Mouse (Mus musculus) gastrocnemius, postnatal 36 days (tissue): ENCODE measurements around the gene Fan1. TPM values are rescaled to one million over a fixed set of nuclear protein-coding genes. Genes with fewer than 3 reads are reported as not detected.
A peak's percentile ranks its signal among the peaks of the same experiment; 100 is the strongest.

ENCODE experiments used
- DNase-seq, 2 experiments: peaks; one replicate each; pipeline ENCODE4 v3.0.0; 2022
- intact Hi-C: fragments of 180-260 bp; cut with DNase I; formaldehyde crosslinking; loops from one replicate; pipeline ENCODE4 v1.15.1; 2025
- total RNA-seq, 2 experiments: library from RNA; stranded (reverse); gene quantifications; 2 replicates each; pipeline ENCODE4 v1.2.3; 2021

Fan1 gene
- total RNA-seq, 2 experiments from 2014 or later, result 5.2 to 6.7 TPM

DNA sequence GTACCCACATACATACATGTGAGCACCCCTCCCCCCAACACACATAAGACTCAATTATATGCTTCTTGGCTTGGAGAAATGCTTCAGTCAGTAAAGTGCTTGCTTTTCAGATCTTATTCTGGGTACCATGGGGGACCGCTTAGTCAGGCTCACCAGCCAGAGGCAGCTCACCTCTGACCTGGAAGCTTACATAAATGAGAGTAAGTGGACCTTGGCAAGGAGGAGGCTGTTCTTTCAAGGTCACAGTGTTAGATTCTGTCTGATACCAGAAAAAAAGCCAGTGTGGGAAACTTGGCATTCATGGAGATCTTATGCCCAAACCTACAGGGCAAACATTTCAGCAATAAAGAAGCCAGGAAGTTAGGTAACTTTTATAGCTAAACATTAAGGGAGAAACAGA is 26.1 kb downstream of the Fan1 start:
- no peak for DNase-seq
- intact Hi-C loops, result no loop called here

DNA sequence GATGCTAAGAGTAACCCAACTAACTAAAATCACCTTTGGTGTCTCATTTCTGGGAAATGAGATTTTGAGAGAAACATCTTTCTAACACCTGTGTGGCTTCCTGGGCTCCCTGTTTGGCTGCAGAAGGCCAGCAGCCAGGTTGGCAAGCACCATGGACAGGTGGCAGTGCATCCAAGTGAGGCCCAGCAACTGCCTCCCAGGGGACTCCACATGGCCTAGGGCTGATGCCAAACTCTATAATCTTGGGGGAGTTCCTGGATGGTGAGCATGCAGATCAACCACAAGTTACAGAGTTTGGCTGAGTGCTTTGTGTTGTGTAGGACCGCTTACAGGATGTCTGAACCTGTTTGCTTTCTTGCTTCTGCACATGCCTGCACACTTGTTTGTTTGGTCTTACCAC is 41.2 kb downstream of the Fan1 start:
- no peak for DNase-seq
- intact Hi-C loops, result no loop called here

DNA sequence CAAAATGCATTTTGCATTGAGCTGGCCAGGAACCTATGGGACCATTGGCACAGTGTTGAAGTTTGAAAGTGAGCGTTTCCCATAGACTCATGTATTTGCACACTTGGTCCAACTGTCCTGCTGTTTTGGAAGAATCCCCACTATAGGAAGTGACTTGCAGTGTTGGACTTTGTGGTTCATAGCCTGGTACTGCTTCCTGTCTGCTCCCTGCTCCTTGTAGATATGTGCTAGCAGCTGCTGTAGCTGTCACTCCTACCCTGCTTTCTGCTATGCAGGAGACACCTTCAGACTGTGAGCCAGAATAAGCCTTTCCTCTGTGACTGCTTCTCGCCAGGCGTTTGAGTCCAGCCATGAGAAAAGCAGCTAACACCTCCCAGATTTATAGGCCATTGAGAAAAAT is 42.6 kb downstream of the Fan1 start:
- intact Hi-C loops, result no loop called here
- DNase-seq, result no peak

DNA sequence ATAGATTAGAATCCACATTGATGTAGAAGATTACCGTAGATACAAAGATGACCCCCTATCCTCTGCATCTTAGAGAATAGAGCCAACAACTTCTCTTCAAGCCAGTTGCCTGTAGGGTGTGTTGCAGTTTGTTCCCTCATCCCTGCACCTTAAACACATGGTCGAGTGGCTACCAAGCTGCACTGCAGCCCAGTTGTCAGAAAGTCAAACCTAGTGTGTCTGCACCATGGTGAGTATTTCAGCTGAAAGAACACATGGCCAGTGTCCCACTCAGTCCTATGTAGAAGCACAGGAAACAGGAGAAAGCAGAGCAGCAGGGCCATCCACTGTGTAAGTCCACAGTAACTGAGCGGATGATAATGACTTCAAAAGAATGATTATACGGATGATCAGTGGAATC is 46.4 kb downstream of the Fan1 start:
- DNase-seq, result no peak
- intact Hi-C loops, result loop anchor here (1.0 to 5.0 kb wide), 3 partner anchors 35 to 162 kb away; partner anchors contain the start of gene Fan1

GRCm38 (mm10) chr7:64326892-64327291 is 47.0 kb downstream of the Fan1 start:
- peak; percentile 72 to 73 for DNase-seq
- intact Hi-C loops, result loop anchor here (1.0 to 5.0 kb wide), 3 partner anchors 35 to 162 kb away; partner anchors contain the start of gene Fan1

- intact Hi-C loops, result no loop called here
Measured at GRCm38 (mm10) chr7:64321658-64322057, 52.2 kb downstream of the Fan1 start.

DNA sequence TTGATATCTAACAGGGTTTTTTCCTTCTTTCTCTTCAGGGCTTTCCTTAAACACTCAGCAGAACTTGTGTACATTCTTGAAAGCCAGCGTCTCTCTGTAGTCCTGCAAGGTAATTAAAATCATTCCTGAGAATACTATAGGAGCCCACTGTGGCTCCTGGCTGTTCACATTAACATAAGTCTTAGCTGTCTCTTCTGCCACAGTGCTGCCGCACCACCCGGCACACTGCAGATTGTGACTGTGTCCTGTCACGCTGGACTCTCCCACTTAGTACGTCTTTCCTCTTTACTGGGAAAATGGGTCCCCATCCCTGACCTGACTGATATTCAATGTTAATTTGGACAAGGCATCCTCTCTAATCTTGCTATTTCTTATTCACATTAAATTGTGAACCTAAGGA is 52.8 kb downstream of the Fan1 start:
- intact Hi-C loops, result no loop called here
- DNase-seq, result no peak

More at GRCm38 (mm10) chr7:64321658-64322057, 52.2 kb downstream of the Fan1 start:
- no peak for DNase-seq

GRCm38 (mm10) chr7:64312811-64313210 is 61.1 kb downstream of the Fan1 start:
- no peak for DNase-seq
- intact Hi-C loops, result no loop called here

- DNase-seq, result no peak
- intact Hi-C loops, result no loop called here
Measured at GRCm38 (mm10) chr7:64310756-64311155, 63.1 kb downstream of the Fan1 start.

GRCm38 (mm10) chr7:64310241-64310640 is 63.7 kb downstream of the Fan1 start:
- intact Hi-C loops, result no loop called here
- DNase-seq, result no peak

Other genes with a start within 250 kb of the Fan1 start
- gene Trpm1, start 220.3 kb downstream of the Fan1 start, total RNA-seq, result under 1 TPM; 0.47 to 0.56 TPM
- gene Mtmr10, start 86.4 kb downstream of the Fan1 start, total RNA-seq, result 10 to 100 TPM; 14.3 to 18.9 TPM
- 10 to 100 TPM; 13.8 to 13.9 TPM for gene Mphosph10, start 18.2 kb upstream of the Fan1 start, total RNA-seq
- gene Mcee, start 18.5 kb upstream of the Fan1 start, total RNA-seq, result 10 to 100 TPM; 86.3 to 99.6 TPM
- under 1 TPM in 1 of 2 experiments, not detected in 1; 0.15 TPM for gene Apba2, start 127.6 kb upstream of the Fan1 start, total RNA-seq